Mouse (Mus musculus) MEL (cell line): ENCODE measurements at regions not wholly inside any gene's neighbourhood (a gene's known extent, or its start where the extent isn't known, plus 50 kb on each side); places are given as distances from the start of the nearest gene placed in this dataset.
"Not testable (repeated sequence)": the region's sequence is repeated elsewhere in the genome, so short reads cannot be mapped to it uniquely, and the experiment has no call there.

ENCODE experiments used
- DNase-seq: peaks from one replicate; pipeline ENCODE4 v3.0.0; 2011; ENCODE audit warnings: low read depth, low spot score
- H3K27ac ChIP-seq: 2 replicates; pipeline ENCODE4 v1.5.1; 2012; ENCODE audit warnings: low read depth, mild to moderate bottlenecking, control low read depth, low read length, moderate library complexity; ENCODE audit not compliant: control insufficient read depth
- H3K27me3 ChIP-seq, 2 experiments: fragments of 150-350 bp in 1 of 2; sonication (generic) in 1 of 2; 2 replicates each; pipeline ENCODE4 v1.6.1; 2012; ENCODE audit warnings: low read length in 2 of 2, mild to moderate bottlenecking in 2 of 2, improper control_type of control experiment in 1 of 2, moderate library complexity in 1 of 2; ENCODE audit not compliant: insufficient read depth in 2 of 2, control insufficient read depth in 1 of 2
- H3K36me3 ChIP-seq, 2 experiments: 2 replicates each; pipeline ENCODE4 v1.6.1; 2012 to 2014; ENCODE audit warnings: low read length in 2 of 2, improper control_type of control experiment in 1 of 2, inconsistent platforms in 1 of 2, mild to moderate bottlenecking in 1 of 2; ENCODE audit not compliant: insufficient read depth in 2 of 2, control insufficient read depth in 1 of 2
- H3K4me1 ChIP-seq, 2 experiments: fragments of 150-350 bp in 1 of 2; sonication (generic) in 1 of 2; 2 replicates each; pipeline ENCODE4 v1.6.1; 2012; ENCODE audit warnings: low read length in 2 of 2, improper control_type of control experiment in 1 of 2, mild to moderate bottlenecking in 1 of 2; ENCODE audit not compliant: insufficient read depth in 2 of 2, control insufficient read depth in 1 of 2
- H3K4me3 ChIP-seq, 2 experiments: fragments of 150-350 bp in 1 of 2; sonication (generic) in 1 of 2; 2 replicates each; pipeline ENCODE4 v1.5.1; 2012; ENCODE audit warnings: low read depth in 2 of 2, low read length in 2 of 2, mild to moderate bottlenecking in 2 of 2, moderate library complexity in 2 of 2, control low read depth in 1 of 2, improper control_type of control experiment in 1 of 2; ENCODE audit not compliant: control insufficient read depth in 1 of 2, insufficient read depth in 1 of 2
- H3K79me2 ChIP-seq: 2 replicates; pipeline ENCODE4 v1.6.1; 2012; ENCODE audit warnings: mild to moderate bottlenecking, low read length, moderate library complexity; ENCODE audit not compliant: control insufficient read depth, poor library complexity, insufficient read depth
- H3K9ac ChIP-seq: 2 replicates; pipeline ENCODE4 v1.6.1; 2012; ENCODE audit warnings: low read depth, mild to moderate bottlenecking, control low read depth, low read length, moderate library complexity; ENCODE audit not compliant: control insufficient read depth, poor library complexity, severe bottlenecking
- H3K9me3 ChIP-seq: fragments of 150-350 bp; sonication (generic); replicated peaks from 2 replicates; pipeline ENCODE4 v1.6.1; 2012; ENCODE audit warnings: mild to moderate bottlenecking, low read length, improper control_type of control experiment, moderate library complexity; ENCODE audit not compliant: insufficient read depth
- CHD2 ChIP-seq: IDR thresholded peaks from 2 replicates; pipeline ENCODE4 v1.6.1; 2011; ENCODE audit warnings: low read length, improper control_type of control experiment
- CTCF ChIP-seq, 3 experiments: IDR thresholded peaks in 2 of 3; conservative IDR thresholded peaks in 1 of 3; 2 replicates each; pipeline ENCODE4 v1.5.1; 2011 to 2012; ENCODE audit warnings: low read length in 3 of 3, low read depth in 2 of 3, mild to moderate bottlenecking in 2 of 3, improper control_type of control experiment in 1 of 3, inconsistent platforms in 1 of 3, mixed read lengths in 1 of 3, moderate library complexity in 1 of 3; ENCODE audit not compliant: control insufficient read depth in 1 of 3, insufficient read depth in 1 of 3, poor library complexity in 1 of 3, severe bottlenecking in 1 of 3
- E2F4 ChIP-seq: IDR thresholded peaks from 2 replicates; pipeline ENCODE4 v1.6.1; 2011; ENCODE audit warnings: low read depth, low read length, improper control_type of control experiment, borderline replicate concordance
- ELF1 ChIP-seq: IDR thresholded peaks from 2 replicates; pipeline ENCODE4 v1.6.1; 2014; ENCODE audit warnings: low read depth, mild to moderate bottlenecking, inconsistent platforms, low read length, improper control_type of control experiment, moderate library complexity
- EP300 ChIP-seq, 2 experiments: IDR thresholded peaks; 2 replicates each; pipeline ENCODE4 v1.6.1; 2011; ENCODE audit warnings: improper control_type of control experiment in 2 of 2, low read length in 2 of 2, low read depth in 1 of 2, mild to moderate bottlenecking in 1 of 2
- GATA1 ChIP-seq: IDR thresholded peaks from 2 replicates; pipeline ENCODE4 v1.6.1; 2011; ENCODE audit warnings: low read depth, low read length, improper control_type of control experiment
- JUND ChIP-seq: IDR thresholded peaks from 2 replicates; pipeline ENCODE4 v1.6.1; 2011; ENCODE audit warnings: low read depth, mild to moderate bottlenecking, improper control_type of control experiment, low read length
- MAFK ChIP-seq: IDR thresholded peaks from 2 replicates; pipeline ENCODE4 v1.6.1; 2011; ENCODE audit warnings: low read depth, mild to moderate bottlenecking, low read length, improper control_type of control experiment, borderline replicate concordance
- MAX ChIP-seq: IDR thresholded peaks from 2 replicates; pipeline ENCODE4 v1.6.1; 2011; ENCODE audit warnings: low read length, improper control_type of control experiment
- MAZ ChIP-seq: IDR thresholded peaks from 2 replicates; pipeline ENCODE4 v1.6.1; 2012; ENCODE audit warnings: low read depth, mild to moderate bottlenecking, inconsistent platforms, low read length, improper control_type of control experiment
- MEF2A ChIP-seq: IDR thresholded peaks from 2 replicates; pipeline ENCODE4 v1.6.1; 2014; ENCODE audit warnings: low read depth, mild to moderate bottlenecking, inconsistent platforms, low read length, improper control_type of control experiment; ENCODE audit not compliant: poor library complexity, insufficient replicate concordance, severe bottlenecking; ENCODE audit errors: extremely low read depth
- MYB ChIP-seq: IDR thresholded peaks from 2 replicates; pipeline ENCODE4 v1.6.1; 2011; ENCODE audit warnings: mild to moderate bottlenecking, low read depth, low read length, improper control_type of control experiment
- NRF1 ChIP-seq: IDR thresholded peaks from 2 replicates; pipeline ENCODE4 v1.6.1; 2014; ENCODE audit warnings: low read depth, mild to moderate bottlenecking, inconsistent platforms, low read length, improper control_type of control experiment, moderate library complexity; ENCODE audit not compliant: poor library complexity, insufficient read depth, severe bottlenecking
- POLR2AphosphoS2 ChIP-seq: IDR thresholded peaks from 2 replicates; pipeline ENCODE4 v1.6.1; 2011; ENCODE audit warnings: low read length, improper control_type of control experiment
- POLR2AphosphoS5 ChIP-seq: IDR thresholded peaks from 2 replicates; pipeline ENCODE4 v1.6.1; 2012; ENCODE audit warnings: low read depth, borderline replicate concordance, mild to moderate bottlenecking, inconsistent platforms, low read length, moderate library complexity, mixed read lengths
- RAD21 ChIP-seq: IDR thresholded peaks from 2 replicates; pipeline ENCODE4 v1.6.1; 2011; ENCODE audit warnings: mild to moderate bottlenecking, low read depth, low read length, improper control_type of control experiment
- SMC3 ChIP-seq: IDR thresholded peaks from 2 replicates; pipeline ENCODE4 v1.6.1; 2011; ENCODE audit warnings: low read depth, low read length, improper control_type of control experiment
- TAL1 ChIP-seq: IDR thresholded peaks from 2 replicates; pipeline ENCODE4 v1.6.1; 2012; ENCODE audit warnings: mild to moderate bottlenecking, inconsistent platforms, low read length, moderate library complexity, mixed read lengths
- TBP ChIP-seq: IDR thresholded peaks from 2 replicates; pipeline ENCODE4 v1.8.0; 2011; ENCODE audit warnings: low read depth, low read length, improper control_type of control experiment
- TCF12 ChIP-seq: IDR thresholded peaks from 2 replicates; pipeline ENCODE4 v1.6.1; 2014; ENCODE audit warnings: low read depth, mild to moderate bottlenecking, inconsistent platforms, low read length, improper control_type of control experiment, moderate library complexity
- UBTF ChIP-seq: IDR thresholded peaks from 2 replicates; pipeline ENCODE4 v1.6.1; 2012; ENCODE audit warnings: low read depth, mild to moderate bottlenecking, inconsistent platforms, low read length, improper control_type of control experiment, moderate library complexity, borderline replicate concordance; ENCODE audit not compliant: insufficient read depth
- USF2 ChIP-seq, 2 experiments: IDR thresholded peaks; 2 replicates each; pipeline ENCODE4 v1.6.1; 2011 to 2012; ENCODE audit warnings: improper control_type of control experiment in 2 of 2, low read length in 2 of 2, borderline replicate concordance in 1 of 2, inconsistent platforms in 1 of 2, low read depth in 1 of 2, mild to moderate bottlenecking in 1 of 2; ENCODE audit not compliant: insufficient read depth in 1 of 2
- ZC3H11A ChIP-seq: IDR thresholded peaks from 2 replicates; pipeline ENCODE4 v1.6.1; 2012; ENCODE audit warnings: low read depth, mild to moderate bottlenecking, inconsistent platforms, low read length, improper control_type of control experiment
- ZKSCAN1 ChIP-seq: IDR thresholded peaks from 2 replicates; pipeline ENCODE4 v1.6.1; 2012; ENCODE audit warnings: low read depth, mild to moderate bottlenecking, inconsistent platforms, low read length, improper control_type of control experiment, moderate library complexity

GRCm38 (mm10) chr3:137279284-137279683 is 61.6 kb upstream of the Emcn start:
- Histone ChIP-seq H3K9ac (no peak overlapping the region), H3K79me2 (no peaks in the 10 kb centered on the region), H3K9me3 (no peaks in the 10 kb centered on the region), H3K36me3 (no peaks in the 10 kb centered on the region), H3K4me1 (no peaks in the 10 kb centered on the region), H3K27me3 (no peaks in the 10 kb centered on the region), H3K27ac (no peak overlapping the region), H3K4me3 (no peak overlapping the region)
- DNase-seq = no peak
- TF ChIP-seq SMC3 (no peak), POLR2AphosphoS2 (no peak), GATA1 (no peak), TCF12 (no peak), MEF2A (no peak), ZC3H11A (no peak), TAL1 (no peak), RAD21 (no peak), NRF1 (no peak), POLR2AphosphoS5 (no peak)

GRCm38 (mm10) chr3:137281052-137281451 is 59.8 kb upstream of the Emcn start:
- Histone ChIP-seq H3K4me3 (no peak overlapping the region), H3K4me1 (no peaks in the 10 kb centered on the region), H3K27me3 (no peaks in the 10 kb centered on the region)

GRCm38 (mm10) chr3:137287558-137287957 is 53.3 kb upstream of the Emcn start:
- H3K4me1 ChIP-seq, H3K4me3 ChIP-seq, H3K9ac ChIP-seq, DNase-seq, H3K9me3 ChIP-seq, H3K36me3 ChIP-seq, H3K27me3 ChIP-seq, H3K79me2 ChIP-seq, H3K27ac ChIP-seq: not testable (repeated sequence)

More at GRCm38 (mm10) chr3:137281052-137281451, 59.8 kb upstream of the Emcn start:
- H3K36me3 ChIP-seq = no peaks in the 10 kb centered on the region
- H3K9ac ChIP-seq = no peak overlapping the region
- H3K9me3 ChIP-seq = no peaks in the 10 kb centered on the region
- DNase-seq = no peak
- H3K27ac ChIP-seq = no peak overlapping the region
- H3K79me2 ChIP-seq = no peaks in the 10 kb centered on the region
- TF ChIP-seq TCF12 (no peak), USF2 (IDR thresholded peaks at IDR 0.05; ENCODE audit: borderline replicate concordance in 1 of 2, insufficient read depth in 1 of 2, low read depth in 1 of 2, low read length in 2 of 2) (no peak), MYB (no peak), JUND (no peak), MAFK (no peak), MAZ (no peak), GATA1 (no peak), POLR2AphosphoS2 (no peak), ZKSCAN1 (no peak), UBTF (no peak), EP300 (IDR thresholded peaks at IDR 0.05; ENCODE audit: low read depth in 1 of 2, low read length in 2 of 2) (no peak), CHD2 (no peak), RAD21 (no peak), CTCF (IDR thresholded peaks at IDR 0.05 in 2 of 3, conservative IDR thresholded peaks at IDR 0.05 in 1 of 3; ENCODE audit: control insufficient read depth in 1 of 3, insufficient read depth in 1 of 3, low read depth in 2 of 3, low read length in 3 of 3, poor library complexity in 1 of 3, severe bottlenecking in 1 of 3) (no peak), TBP (no peak), MAX (no peak), ZC3H11A (no peak), MEF2A (no peak), E2F4 (no peak), ELF1 (no peak)
- TF ChIP-seq, all 39 proteins: peak for 0
